Mouse (Mus musculus) c-Kit-positive CD71-positive TER-119-negative erythroid progenitor cells, embryonic 14.5 days (primary cell): Measurements from ENCODE around the gene Medag.

Source experiments
- DNase-seq: peaks from one replicate; pipeline ENCODE4 v3.0.0-alpha.2; 2013; ENCODE audit warnings: low read depth

The Medag gene

DNA sequence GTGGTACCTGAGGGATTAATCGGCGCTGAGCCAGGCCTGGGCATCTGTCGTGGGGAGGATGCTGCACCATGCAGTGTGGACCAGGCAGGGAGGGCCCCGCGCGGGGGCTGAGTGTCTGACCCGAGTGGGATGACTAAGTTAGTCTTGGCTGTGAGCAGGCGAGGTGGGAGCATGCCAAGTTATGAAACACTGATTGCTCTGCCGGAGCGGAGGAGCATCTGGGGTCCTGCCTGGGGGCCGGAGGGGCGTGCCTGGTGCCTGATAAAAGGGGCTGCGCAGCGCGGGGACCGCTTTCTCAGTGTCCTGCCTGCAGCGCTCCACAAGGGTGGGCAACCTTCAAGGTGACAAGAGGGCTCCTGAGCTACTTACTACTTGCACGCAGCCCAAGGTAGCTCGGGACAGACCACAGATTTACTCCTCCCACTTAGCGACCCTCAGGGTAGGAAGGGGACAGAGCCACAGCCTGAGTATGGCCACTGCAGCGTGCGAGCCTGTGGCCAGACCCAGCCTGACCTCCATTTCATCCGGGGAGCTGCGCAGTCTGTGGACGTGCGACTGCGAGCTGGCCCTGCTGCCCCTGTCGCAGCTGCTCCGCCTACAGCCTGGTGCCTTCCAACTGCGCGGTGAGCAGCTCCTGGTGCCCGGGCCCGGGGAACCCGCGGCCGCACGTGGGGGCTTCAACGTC, at the start of gene Medag:
Medag (plus strand) TSS at position 241 of the 685 bp plus-strand sequence.
- DNase-seq, result no peak

DNA sequence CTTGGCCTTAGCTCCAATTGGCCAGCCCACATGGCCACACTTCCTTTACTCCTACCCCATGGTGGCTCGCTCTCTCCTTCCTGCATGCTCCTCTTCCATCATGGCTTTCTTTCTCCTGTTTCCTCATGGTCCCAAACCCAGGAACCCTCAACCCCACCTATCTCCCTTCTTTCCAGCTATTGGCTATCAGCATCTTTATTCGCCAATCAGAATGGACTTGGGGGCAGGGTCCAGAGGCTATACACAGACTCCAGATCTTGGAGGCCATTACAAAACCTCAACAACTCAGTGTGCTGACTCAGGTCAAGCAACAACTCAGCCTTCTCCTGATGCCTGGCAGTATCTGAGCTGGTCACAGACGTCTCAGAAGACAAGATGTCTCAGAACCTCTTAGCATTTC, 48.9 kb upstream of the Medag start:
- DNase-seq, result no peak

DNA sequence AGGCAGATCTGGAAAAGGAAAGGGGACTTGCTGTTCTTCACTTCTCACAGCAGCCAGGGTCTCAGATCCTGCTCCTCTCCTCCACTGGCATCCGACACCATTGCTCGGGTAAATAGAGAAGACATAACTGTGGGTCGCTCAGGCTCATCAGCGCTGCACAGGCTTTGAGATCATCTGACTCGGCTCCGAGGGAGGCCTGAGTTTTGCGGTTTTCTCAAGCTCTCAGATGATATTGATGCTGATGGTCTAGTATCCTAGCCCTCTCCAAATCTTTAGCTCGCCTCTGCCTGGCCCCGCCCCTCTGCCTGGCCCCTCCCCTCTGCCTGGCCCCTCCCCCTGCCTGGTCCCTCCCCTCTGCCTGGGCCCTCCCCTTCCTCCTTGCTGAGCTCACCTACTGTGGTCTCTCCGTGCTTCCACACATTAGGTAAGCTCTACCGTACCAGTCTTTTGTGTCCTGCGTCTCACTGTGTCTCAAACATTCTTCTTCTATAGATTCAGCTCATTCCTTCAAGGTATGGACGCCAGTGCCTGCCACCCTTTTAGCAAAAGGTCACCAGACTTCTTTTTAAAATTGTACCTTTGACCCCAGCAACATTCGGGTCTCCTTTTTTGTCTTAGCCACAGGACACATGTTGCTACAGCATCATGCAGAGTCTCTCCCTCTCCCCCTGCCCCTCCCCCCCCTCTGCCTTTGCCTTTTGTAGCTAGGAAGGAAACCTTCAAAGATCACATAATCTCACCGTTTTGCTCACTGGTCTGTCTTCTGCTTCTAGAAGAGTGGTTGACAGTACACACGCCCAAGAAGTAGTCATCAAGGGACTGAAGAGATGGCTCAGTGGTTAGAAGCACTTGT, 47.4 kb upstream of the Medag start:
- DNase-seq, result no peak

DNA sequence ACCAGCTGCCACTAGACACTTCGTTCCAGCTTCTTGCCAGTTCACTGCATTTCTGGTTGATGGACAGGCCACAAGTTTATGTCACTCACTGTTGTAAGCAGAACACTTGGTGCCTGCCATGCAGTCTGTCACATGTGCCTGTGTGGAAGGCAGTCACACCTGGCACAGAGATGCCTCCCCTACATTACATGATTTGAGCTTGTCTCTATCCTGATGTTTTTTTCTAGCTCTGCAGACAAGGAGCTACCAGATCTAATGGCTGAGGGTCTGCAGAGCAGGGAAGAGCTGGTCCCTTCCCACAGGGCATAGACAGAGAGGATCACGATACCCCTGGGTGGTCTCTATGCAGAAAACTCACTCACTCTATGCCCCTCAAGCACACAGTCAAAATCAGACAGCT, 44.5 kb upstream of the Medag start:
- DNase-seq, result no peak

DNA sequence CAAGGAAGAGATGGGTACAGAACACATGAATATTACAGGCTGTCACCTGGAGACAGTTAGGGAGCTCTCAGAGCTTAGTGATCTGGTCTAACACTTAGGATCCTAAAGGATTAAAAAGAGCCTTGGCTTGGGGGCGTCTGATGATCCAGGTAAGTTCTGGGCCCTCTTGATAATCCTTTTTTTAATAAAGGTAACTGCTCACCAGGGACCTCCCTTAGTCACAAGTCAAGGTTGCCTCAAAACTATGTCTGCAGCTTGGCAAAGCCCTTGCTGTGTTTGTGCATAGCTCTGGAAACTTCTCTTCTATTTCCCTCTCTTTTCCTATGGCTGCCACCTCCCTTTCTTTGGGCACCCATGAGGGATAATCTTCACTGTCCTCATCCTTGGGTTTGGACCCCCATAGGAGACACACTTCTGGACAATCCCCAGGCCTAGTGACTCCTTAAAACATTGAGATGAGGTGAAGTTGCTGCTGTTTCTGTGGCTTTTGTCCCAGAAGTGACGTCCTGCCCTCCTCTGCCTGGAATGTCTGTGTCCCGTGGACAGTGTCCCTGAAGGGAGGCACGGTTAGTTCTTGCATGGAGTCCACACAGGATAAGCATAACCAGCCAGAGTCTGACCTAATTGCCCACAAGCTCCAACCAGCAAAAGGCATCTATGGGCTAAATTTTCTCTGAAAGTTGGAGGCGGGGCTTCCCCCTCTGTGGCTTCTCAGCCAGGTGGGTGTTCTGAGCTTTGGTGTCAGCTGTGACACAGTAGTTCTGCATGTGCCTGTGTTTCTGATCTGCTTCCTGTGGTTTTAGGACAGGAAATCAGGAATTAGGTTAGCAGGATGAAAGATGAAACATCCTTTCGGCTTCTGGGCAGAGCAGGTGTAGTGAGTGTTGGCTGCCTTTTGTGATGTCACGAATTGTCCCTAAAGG, 43.7 kb upstream of the Medag start:
- no peak for DNase-seq

DNA sequence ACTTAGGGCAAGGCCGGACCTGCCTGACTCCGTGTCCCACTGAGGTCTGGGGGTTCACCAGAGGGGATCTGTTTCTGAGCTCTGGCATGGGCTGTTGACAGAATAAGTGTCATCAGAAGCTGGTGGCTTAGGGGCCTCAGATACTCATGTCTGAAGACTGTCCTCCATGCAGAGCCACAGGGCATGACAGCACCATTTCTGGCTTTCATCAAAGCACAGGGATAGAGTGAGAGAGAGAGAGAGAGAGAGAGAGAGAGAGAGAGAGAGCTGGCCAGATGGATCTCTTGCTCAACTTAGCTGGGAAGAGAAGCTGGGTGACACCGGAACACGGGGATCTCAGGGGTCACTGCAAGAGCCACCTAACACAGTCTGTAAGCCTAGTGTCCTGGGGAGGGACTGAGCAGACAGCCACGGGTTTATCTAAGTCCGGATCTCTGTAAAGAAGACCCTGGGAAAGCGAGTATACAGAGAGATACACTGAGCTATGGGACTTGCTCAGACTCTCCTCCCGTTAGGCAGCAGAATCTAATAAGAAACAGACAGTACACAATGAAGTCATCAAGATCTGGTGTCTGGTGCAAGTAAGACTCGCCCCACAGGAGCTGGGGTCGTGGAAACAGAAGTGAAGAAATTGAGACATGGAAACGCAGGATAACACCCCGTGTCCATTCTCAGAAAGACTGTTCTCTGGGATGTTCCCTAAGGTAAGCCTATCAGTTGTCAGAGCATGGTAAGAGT, 42.8 kb upstream of the Medag start:
- DNase-seq, result no peak

DNA sequence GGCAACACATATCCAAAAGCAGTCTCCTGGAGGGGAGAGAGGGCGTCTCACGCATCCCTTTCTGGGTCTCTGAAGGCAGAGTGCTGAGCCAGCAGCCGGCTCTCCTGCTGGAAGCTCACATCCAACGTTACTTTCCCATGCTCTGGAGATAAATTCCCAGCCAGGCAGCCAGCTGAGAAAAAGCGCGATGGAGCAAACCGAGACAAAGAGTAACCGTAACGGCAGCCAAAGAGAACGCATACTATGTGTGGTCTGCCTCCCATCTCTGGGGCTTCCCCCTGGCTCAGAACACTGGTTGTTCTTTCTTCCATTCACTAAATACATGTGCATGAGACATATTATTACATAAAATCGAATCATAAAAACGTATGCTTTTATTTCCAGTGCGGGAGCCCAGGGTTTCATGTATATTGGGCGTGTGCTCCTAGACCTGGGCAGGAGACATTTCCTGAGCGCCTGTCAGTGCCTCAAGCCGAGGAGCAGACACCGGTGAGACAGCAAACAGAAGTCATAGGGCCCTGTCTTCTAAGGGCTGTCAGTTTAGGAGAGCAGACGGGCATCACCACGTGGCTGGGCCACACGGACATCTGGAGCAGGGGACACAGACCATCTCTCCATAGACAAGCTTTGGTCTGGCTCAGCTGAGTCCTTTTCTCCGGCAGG, 42.0 kb upstream of the Medag start:
- DNase-seq, result no peak

DNA sequence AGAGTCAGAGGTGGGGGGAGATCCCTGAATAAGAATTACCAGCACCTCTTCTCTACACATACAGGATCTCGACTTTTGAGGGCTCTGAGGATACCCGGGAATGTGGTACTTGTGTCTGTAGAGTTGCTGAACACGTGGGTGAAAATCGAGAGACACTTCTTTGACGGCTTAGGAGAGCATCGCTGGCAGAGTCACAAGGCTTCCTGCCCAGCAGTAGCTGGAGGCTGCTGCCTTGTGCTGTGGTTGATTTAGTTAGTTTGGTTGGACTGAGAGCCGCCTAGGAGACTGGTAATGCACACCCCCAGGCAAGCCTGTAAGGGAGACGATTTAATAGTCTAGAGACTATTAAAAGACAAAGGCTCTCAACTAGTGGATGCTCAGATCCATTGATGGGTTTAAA, 39.5 kb upstream of the Medag start:
- DNase-seq, result no peak

DNA sequence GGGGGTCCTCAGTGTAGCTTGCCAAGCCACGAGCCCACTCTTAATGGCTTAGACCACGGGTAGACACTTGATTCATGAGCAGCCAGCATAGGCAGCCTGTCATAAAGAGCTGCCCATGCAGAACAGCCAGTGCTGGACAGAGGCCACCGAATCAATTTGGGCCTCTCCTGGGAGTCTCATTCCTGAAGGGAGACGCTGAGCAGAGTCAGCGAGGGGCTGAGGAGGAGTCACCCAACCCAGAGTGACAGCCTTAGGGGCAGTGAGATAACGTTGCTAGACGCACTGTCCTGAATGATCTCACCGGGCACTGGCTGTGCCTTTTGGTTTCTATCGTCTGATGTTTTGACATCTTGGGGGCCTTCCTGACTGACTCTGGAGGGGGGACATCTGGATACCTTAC, 38.3 kb upstream of the Medag start:
- DNase-seq, result no peak

DNA sequence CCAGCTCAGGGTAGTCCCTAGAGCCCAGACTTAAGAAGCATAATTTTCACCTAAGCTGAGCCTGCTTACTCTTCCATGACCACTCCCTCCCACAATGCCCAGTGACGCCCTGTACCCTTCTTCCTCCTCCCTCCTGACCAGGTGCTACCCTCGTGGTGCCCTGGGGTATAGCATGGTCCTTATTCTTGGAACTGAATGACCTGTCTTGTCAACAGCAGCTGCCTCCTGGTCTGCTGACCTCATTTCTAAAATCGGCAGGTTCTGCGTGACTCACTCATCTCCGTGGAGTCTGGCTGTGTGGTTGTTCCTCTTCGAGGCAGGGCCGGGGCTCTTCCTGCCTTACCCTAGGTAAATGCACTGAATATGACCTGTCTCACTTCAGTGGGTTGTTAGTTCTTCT, 37.5 kb upstream of the Medag start:
- DNase-seq, result no peak

DNA sequence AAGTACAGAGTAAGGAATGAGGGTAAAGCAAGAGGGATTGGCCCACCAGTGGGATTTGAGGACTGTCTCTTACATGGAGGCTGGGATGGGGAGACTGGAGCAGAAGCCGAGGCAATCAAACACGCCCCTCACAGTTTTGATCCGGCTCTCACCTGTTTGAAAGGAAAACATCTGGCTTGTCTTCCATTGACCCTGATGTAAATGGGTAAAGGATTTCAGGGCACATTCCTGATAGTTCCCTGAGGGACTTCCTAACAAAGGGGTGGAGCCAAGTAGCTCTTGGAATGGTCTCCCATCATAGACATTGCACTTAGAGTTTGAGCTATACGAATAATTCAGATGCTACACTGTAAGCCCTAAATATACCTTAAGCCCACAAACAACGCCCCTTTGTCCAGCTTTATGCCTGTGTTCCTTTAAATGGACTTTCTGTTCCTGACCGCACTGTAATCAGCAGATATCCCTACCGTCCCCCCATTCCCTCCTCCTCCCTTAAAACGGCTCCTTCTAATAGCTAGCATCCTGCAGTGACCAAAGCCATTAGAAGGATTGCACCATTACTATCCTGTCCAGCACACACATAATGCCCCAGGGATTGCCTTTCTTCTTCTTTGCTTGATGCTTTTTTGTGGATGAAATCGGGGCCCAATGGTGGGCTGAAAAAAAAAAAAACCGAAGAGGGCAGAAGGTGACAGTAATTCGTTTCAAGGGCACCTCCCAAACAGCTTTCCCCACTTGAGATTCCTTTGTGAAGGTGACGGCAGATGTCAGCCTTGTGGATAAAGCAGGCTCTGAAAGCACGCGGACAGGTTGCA, 36.3 kb upstream of the Medag start:
- DNase-seq, result no peak

DNA sequence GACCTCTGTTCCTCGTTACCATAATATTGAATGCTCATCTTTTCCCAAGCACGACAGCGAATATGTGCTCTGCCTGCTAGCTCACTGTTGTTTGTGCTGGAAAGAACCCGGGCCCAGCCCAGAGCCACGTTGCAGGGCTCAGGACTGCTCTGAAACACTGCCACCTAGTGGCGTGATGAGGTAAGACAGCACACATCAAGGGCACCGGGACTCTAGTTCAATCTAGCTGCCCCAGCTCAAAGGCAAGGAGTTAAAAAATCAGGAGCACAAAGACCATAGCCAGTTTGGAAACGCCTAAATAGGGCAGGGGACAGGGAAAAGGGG, 35.7 kb upstream of the Medag start:
- peak; percentile 67 for DNase-seq

DNA sequence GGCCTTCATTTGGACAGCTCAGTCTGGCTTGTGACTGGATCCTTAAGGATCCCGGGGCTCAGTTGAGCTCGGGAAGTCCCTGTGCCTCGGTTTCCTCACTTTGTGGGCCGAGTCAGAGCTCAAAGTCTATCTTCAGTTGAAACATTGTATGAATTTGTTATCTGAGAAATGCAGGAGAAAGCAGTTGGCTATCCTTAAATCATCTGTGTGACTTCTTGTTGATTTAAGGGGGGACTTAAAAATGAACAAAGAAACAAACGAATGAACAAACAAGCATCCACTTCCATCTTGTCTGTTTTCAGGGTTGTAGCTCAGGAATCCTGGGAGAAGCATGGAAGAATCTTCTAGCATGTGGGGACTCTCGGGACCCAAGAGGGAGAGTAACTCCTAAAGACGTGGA, 35.2 kb upstream of the Medag start:
- no peak for DNase-seq

DNA sequence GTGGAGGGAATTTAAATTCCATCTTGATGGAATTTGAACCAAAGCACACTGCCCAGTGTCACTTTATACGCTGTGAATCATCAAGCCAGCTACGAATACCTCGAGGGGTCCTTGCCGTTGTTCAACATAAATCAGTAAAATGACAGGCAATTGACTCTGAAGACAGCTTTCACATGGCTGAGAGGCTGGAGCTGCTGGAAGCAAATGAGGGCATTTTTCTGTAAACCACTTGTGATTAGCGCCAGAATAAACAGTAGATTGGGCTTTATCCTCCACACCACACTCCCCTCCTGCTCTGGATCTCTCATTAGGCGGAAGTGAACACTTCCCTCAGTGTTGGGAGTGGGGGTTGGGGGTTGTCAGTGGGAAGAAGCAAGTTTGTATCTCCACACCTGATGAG, 34.3 kb upstream of the Medag start:
- no peak for DNase-seq

DNA sequence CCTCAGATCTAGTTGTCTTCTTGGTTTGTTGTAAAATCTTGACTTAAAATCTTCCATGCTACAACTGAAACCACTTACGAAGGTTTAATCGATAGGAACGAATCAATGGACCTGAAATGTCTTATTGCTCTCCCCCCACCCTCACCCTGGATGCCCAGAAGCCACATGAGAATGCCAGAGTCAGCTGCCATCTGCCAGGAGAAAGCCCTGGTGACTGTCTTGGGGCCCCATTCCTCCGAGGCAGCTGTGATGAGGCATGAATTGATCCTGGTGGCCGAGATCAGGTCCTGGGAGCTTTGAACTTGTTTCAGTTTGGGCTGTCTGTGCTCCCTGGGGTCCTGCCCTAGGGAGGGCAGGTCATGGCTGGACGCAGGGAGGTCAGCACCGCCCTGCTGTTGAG, 33.0 kb upstream of the Medag start:
- no peak for DNase-seq

DNA sequence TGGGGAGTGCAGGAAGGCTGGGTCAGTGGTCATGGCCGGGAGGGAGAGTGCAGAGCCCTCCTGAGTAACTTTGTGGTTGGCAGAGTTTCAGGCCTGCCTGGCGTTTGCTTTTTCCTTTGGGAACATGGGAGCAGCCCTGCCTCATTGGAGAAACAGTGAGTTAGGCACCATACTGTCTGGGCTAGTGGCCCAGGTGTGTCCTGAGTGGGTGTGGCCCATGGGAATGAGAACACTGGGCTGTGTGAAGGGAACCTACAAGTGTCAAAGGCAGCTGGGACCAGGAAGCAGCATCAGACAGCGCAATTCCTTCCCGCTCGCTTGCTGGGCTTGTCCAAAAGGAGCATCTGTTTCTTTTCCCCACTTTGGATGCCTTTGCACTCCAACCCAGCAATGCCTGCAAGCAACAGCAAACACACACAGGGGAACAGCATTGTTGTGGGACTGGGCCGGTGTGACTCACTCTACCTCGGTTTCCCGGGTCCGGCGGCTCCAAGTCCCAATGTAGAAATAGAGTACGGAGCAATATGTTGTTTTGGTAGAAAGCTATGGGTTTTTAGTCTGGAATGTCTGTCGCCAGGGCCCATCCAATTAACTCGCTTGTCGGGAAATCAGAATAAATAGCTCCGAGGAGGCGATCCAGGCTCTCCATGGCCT, 32.3 kb upstream of the Medag start:
- no peak for DNase-seq

DNA sequence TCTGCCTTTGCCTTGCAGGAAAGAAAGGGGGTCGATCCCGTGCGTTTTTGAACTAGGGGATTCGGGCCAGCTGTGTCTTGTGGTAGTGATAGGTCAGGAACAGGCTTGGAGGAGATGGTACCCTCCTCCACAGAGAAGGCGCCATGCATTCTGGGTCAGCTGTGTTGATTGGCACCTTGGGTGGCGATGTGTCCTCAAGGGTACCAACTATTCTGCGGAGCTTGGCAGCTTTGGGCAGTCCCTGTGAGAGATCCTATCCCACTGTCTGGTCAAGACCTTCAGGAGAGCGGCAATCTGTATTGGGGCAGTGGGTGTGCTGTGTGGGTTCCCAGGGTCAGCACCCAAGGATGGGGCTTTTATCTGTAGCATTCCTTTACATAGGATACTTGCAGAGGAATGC, 31.7 kb upstream of the Medag start:
- DNase-seq, result no peak

DNA sequence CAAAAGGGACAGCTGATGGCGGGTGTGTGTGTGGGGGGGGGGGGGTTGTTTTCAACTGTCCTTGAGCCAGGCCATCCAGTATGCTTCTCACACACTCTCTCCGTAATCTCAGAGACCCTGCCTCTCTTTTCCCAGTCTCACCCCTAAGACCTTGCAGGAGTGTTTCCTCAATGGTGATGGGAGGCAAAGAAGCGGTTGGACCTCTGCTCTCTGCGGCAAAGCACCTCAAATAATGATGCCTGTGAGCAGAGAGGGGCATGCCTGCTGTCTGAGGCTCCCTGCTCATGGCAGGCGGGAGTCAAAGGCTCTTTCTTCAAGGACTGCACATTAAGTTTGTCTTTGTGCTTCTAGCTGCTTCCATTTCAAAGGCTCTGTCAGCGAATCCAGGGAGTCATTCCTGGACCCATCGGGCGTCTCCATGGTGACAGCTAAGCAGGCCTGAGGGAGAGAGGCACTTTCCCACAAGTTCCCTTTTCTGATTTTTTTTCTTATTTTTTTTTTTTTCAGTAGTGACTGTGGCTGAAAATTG, 31.1 kb upstream of the Medag start:
- DNase-seq, result no peak

DNA sequence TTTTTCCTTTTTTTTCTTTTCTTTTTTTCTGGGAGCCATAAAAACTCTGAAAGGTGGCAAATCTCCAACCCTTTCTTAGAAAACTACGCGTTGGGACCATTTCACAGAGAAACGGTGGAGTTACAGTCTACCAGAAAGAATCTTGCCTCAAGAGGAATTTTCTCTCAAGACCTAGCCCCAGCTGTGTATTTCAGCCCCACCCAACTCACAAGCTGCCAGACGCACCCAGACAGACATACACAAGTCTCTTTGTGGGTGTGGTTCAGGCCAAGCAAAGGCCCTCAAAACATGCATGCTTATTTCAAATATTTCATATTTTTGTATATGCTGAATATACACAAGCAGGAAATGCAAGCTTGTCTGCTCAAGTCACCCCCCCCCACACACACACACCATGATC, 29.6 kb upstream of the Medag start:
- DNase-seq, result no peak

DNA sequence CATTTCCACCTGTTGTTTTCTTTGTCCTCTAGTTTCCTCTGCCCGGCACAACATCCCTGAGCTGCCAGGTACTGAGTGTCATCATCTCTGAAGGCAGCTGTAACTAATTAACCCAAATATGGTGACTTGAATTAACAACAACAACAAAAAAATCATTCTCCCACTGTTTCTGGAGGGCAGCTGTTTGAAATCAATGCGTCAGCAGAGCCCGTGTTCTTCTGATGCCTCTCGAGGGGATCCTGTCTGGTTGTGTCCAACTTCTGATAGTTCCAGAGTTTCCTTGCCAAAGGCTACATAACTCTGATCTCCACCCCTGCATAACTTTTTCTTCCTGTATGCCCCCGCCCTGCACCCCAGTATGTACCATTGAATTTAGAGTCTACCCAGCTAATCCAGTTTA, 28.9 kb upstream of the Medag start:
- DNase-seq, result no peak
